In the genomic region with DNA sequence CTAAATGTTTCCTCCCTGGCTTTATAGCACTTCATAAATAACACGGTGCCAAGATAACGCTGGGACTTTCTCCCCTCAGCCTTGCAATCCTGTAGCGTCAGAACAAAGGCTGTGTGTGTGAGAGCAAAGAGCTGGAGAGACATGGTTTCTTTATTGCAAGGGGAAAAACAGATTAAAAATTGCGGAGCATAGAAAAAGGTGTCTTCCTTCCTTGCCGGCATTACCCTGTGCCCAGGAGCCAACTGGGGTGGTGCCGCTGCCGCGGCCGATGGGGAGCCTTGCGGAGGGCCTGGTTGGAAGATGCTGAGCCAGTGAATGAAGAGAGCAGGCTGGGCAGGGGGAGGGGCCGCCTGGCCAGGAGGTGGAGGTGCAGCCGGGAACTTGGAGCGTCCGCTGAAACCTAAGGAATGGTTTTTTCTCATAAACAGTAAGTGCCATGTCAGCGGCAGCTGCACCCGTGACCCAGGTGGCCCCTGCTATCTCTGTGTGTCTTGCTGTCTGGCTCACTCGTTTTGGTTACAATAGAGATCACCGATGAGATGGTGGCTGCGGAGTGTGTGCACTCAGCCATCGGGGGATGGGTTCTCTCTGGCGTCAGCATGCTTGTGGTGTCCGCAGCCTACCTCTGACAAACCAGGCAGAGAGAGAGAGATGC, we compare ENCODE assay signal across 7 mouse cellular contexts.
DNase-seq lines count a peak whose midpoint lies in the region; ATAC-seq lines count a peak whose summit lies in the region.

No protein-coding gene starts in this region.

- H3K9me3 ChIP-seq in hindbrain, embryonic 12.5 days (replicated peaks), result no peaks in the 10 kb centered on the region
- H3K9me3 ChIP-seq in neural tube, embryonic 15.5 days (replicated peaks), result no peaks in the 10 kb centered on the region

- 5% methylated on average over 22 of the region's 22 CpGs for WGBS in hindbrain, embryonic 12.5 days
- WGBS in neural tube, embryonic 15.5 days, result 1% methylated on average over 22 of the region's 22 CpGs

- peaks cover 18% of the 10 kb centered on the region; the same call in 1 of the 2 replicates for H3K36me3 ChIP-seq in hindbrain, embryonic 12.5 days
- H3K36me3 ChIP-seq in neural tube, embryonic 15.5 days, result no peaks in the 10 kb centered on the region

- intact Hi-C loops in left cerebral cortex, postnatal 36 days (cut with DNase I), result no loop called here

- peak overlapping the region; percentile 53 for H3K4me2 ChIP-seq in hindbrain, embryonic 12.5 days (replicated peaks)
- peak overlapping the region; percentile 63 for H3K4me2 ChIP-seq in neural tube, embryonic 15.5 days

- peaks cover 17% of the 10 kb centered on the region for H3K4me1 ChIP-seq in hindbrain, embryonic 12.5 days
- peaks cover 27% of the 10 kb centered on the region for H3K4me1 ChIP-seq in neural tube, embryonic 15.5 days

- peak; percentile 26 for DNase-seq in thymus, postnatal 0 days (ENCODE audit: low spot score)
- DNase-seq in thymus, postnatal 25 days, result no peak
- peak; percentile 58 for DNase-seq in embryo, embryonic 10 days (ENCODE audit: low spot score)
- peak; percentile 83 to 85 for DNase-seq in left cerebral cortex, postnatal 36 days (ENCODE audit: low spot score in 2 of 2)

- peak overlapping the region; percentile 57 for H3K9ac ChIP-seq in hindbrain, embryonic 12.5 days
- peak overlapping the region; percentile 43 for H3K9ac ChIP-seq in neural tube, embryonic 15.5 days (replicated peaks)

- peak overlapping the region; percentile 34 for H3K4me3 ChIP-seq in hindbrain, embryonic 12.5 days
- peak overlapping the region; percentile 45 for H3K4me3 ChIP-seq in neural tube, embryonic 15.5 days (replicated peaks)

- H3K27ac ChIP-seq in hindbrain, embryonic 12.5 days, result peak overlapping the region; percentile 82
- H3K27ac ChIP-seq in neural tube, embryonic 15.5 days (replicated peaks), result peak overlapping the region; percentile 93

- no peaks in the 10 kb centered on the region for H3K27me3 ChIP-seq in hindbrain, embryonic 12.5 days
- no peaks in the 10 kb centered on the region for H3K27me3 ChIP-seq in neural tube, embryonic 15.5 days (replicated peaks)

- ATAC-seq in hindbrain, embryonic 12.5 days (ENCODE audit: low FRiP score), result peak; percentile 96
- peak; percentile 96 for ATAC-seq in neural tube, embryonic 15.5 days (ENCODE audit: low FRiP score)
- ATAC-seq in erythroid progenitor cell, adult 5-6 weeks (replicated peaks; ENCODE audit: low FRiP score, poor library complexity, severe bottlenecking), result no peak
